Mouse (Mus musculus): ENCODE data around the gene Lrrtm4. TPM values are rescaled to one million over a fixed set of nuclear protein-coding genes. Genes with fewer than 3 reads are reported as not detected.

Lrrtm4 gene
- total and polyA plus RNA-seq, 2 experiments from 2014 or later = 14.5 to 31.9 TPM

DNA sequence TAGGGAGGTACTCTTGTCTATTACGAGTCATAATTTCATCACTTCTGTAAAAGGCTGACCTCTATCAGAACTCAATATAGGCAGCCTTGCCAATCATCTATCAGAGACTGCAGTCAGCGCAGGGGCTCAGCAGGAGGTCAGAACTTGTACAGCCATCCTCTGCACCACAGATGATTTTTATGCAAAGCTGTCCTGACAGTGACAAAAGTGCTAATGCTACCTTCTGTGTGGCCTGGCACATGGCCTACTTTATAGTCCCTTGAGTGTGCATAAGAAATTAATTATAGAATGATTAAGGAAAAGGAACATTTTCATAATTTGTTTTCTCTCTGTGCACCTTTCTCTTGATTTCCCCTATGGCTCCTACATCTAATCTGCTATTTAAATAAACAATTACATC, 86.7 kb downstream of the Lrrtm4 start:
- Histone ChIP-seq H3K27ac (ENCODE audit: low read depth, low read length) (no peak overlapping the region), H3K4me1 (ENCODE audit: insufficient read depth) (no peaks in the 10 kb centered on the region), H3K4me3 (ENCODE audit: low read depth, low read length) (no peak overlapping the region), H3K9ac (no peak overlapping the region), H3K36me3 (ENCODE audit: insufficient read depth) (no peaks in the 10 kb centered on the region), H3K9me3 (ENCODE audit: low read length) (no peaks in the 10 kb centered on the region), H3K4me2 (ENCODE audit: low read depth) (no peak overlapping the region), H3K27me3 (ENCODE audit: insufficient read depth, low read length) (no peaks in the 10 kb centered on the region)
- no peak for DNase-seq
- WGBS = 54% methylated on average over 2 of the region's 2 CpGs
- ATAC-seq = no peak
- no peak for TF ChIP-seq CTCF (IDR thresholded peaks at IDR 0.05; ENCODE audit: low read depth)

GRCm38 (mm10) chr6:80105843-80106242, 87.2 kb downstream of the Lrrtm4 start:
- H3K9me3 ChIP-seq (ENCODE audit: low read length) = no peaks in the 10 kb centered on the region
- H3K4me1 ChIP-seq (ENCODE audit: insufficient read depth) = no peaks in the 10 kb centered on the region
- H3K4me3 ChIP-seq (ENCODE audit: low read depth, low read length) = no peak overlapping the region
- WGBS = 65% methylated on average over 1 of the region's 1 CpGs
- no peak for TF ChIP-seq CTCF (IDR thresholded peaks at IDR 0.05; ENCODE audit: low read depth)
- H3K9ac ChIP-seq = no peak overlapping the region
- H3K36me3 ChIP-seq (ENCODE audit: insufficient read depth) = no peaks in the 10 kb centered on the region
- no peaks in the 10 kb centered on the region for H3K27me3 ChIP-seq (ENCODE audit: insufficient read depth, low read length)
- H3K4me2 ChIP-seq (ENCODE audit: low read depth) = no peak overlapping the region
- ATAC-seq (no peak), DNase-seq (no peak)
- H3K27ac ChIP-seq (ENCODE audit: low read depth, low read length) = no peak overlapping the region

GRCm38 (mm10) chr6:80126419-80126818, 107.7 kb downstream of the Lrrtm4 start:
- 76% methylated on average over 1 of the region's 1 CpGs for WGBS
- no peaks in the 10 kb centered on the region for H3K27me3 ChIP-seq (ENCODE audit: insufficient read depth, low read length)
- no peaks in the 10 kb centered on the region for H3K9me3 ChIP-seq (ENCODE audit: low read length)
- ATAC-seq = no peak
- no peaks in the 10 kb centered on the region for H3K36me3 ChIP-seq (ENCODE audit: insufficient read depth)
- DNase-seq = no peak
- no peak overlapping the region for H3K4me3 ChIP-seq (ENCODE audit: low read depth, low read length)
- no peak overlapping the region for H3K27ac ChIP-seq (ENCODE audit: low read depth, low read length)
- H3K9ac ChIP-seq = no peak overlapping the region
- no peak for TF ChIP-seq CTCF (IDR thresholded peaks at IDR 0.05; ENCODE audit: low read depth)
- no peaks in the 10 kb centered on the region for H3K4me1 ChIP-seq (ENCODE audit: insufficient read depth)
- no peak overlapping the region for H3K4me2 ChIP-seq (ENCODE audit: low read depth)

DNA sequence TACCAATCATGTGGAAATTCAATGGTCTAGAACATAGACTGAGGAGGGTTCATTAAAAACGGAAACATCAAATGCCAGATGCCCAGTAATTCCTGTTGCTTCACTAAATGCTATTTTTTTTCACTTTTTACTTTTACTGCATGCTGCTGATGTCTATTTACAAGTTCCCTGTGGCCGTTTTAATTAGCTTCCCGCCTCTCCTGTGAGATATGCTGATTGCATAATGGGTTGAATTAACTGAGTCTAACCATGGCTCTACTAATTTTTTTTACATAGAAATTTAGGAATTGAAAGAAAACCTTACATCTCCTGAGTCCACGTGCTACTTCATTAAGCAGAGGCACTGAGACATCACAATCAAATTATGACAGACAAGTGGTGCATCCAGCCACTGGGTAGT, 143.9 kb downstream of the Lrrtm4 start:
- DNase-seq (no peak), ATAC-seq (no peak)
- TF ChIP-seq CTCF (IDR thresholded peaks at IDR 0.05; ENCODE audit: low read depth) = no peak
- Histone ChIP-seq H3K9ac (no peak overlapping the region), H3K27me3 (ENCODE audit: insufficient read depth, low read length) (no peaks in the 10 kb centered on the region), H3K36me3 (ENCODE audit: insufficient read depth) (no peaks in the 10 kb centered on the region), H3K9me3 (ENCODE audit: low read length) (no peaks in the 10 kb centered on the region), H3K4me1 (ENCODE audit: insufficient read depth) (no peaks in the 10 kb centered on the region), H3K27ac (ENCODE audit: low read depth, low read length) (no peak overlapping the region), H3K4me2 (ENCODE audit: low read depth) (no peak overlapping the region), H3K4me3 (ENCODE audit: low read depth, low read length) (no peak overlapping the region)
- WGBS = 36% methylated on average over 4 of the region's 4 CpGs

- Histone ChIP-seq H3K4me2 (ENCODE audit: low read depth) (no peak overlapping the region), H3K4me1 (ENCODE audit: insufficient read depth) (no peaks in the 10 kb centered on the region), H3K9me3 (ENCODE audit: low read length) (no peaks in the 10 kb centered on the region), H3K27ac (ENCODE audit: low read depth, low read length) (no peak overlapping the region), H3K27me3 (ENCODE audit: insufficient read depth, low read length) (no peaks in the 10 kb centered on the region), H3K9ac (no peak overlapping the region), H3K4me3 (ENCODE audit: low read depth, low read length) (no peak overlapping the region), H3K36me3 (ENCODE audit: insufficient read depth) (no peaks in the 10 kb centered on the region)
- DNase-seq (no peak), ATAC-seq (no peak)
- TF ChIP-seq CTCF (IDR thresholded peaks at IDR 0.05; ENCODE audit: low read depth) = no peak
- WGBS = 98% methylated on average over 1 of the region's 1 CpGs
Measured at GRCm38 (mm10) chr6:80181916-80182315, 163.2 kb downstream of the Lrrtm4 start.

- no peaks in the 10 kb centered on the region for H3K36me3 ChIP-seq (ENCODE audit: insufficient read depth)
- DNase-seq (no peak), ATAC-seq (no peak)
- H3K9ac ChIP-seq = no peak overlapping the region
- H3K27ac ChIP-seq (ENCODE audit: low read depth, low read length) = no peak overlapping the region
- TF ChIP-seq CTCF (IDR thresholded peaks at IDR 0.05; ENCODE audit: low read depth) = no peak
- H3K4me1 ChIP-seq (ENCODE audit: insufficient read depth) = no peaks in the 10 kb centered on the region
- WGBS = 87% methylated on average over 2 of the region's 2 CpGs
- no peaks in the 10 kb centered on the region for H3K27me3 ChIP-seq (ENCODE audit: insufficient read depth, low read length)
- H3K4me3 ChIP-seq (ENCODE audit: low read depth, low read length) = no peak overlapping the region
- no peak overlapping the region for H3K4me2 ChIP-seq (ENCODE audit: low read depth)
- H3K9me3 ChIP-seq (ENCODE audit: low read length) = no peaks in the 10 kb centered on the region
Measured at GRCm38 (mm10) chr6:80182353-80182752, 163.7 kb downstream of the Lrrtm4 start.

DNA sequence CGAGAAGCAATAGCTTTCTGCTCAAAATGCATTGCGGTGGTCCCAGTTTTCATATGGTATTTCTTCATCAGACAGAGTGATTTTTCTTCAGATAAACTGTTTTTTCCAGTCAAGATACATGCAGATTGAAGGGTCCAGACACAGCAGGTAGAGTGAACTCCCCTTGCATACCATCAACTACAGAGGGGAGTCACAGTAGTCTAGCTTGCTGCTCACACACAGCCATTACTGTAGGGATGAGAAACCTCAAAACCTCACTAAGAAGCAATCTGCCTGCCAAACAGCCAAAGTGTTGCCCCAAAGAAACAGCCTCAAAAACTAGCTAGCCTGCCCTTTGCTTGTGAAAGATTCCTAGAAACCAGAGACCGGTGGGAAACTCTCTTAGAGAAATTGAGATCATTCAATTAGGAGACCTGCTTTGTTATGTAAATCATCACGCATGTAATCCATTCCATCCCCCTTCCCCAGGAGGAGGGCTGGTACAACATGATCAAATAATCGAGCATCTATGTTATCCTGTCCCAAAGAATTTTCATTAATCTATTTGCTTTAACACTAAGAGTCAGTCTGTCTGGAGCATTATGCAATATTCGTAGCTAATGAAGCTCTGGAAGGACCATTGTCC, 166.9 kb downstream of the Lrrtm4 start:
- 35% methylated on average over 6 of the region's 6 CpGs for WGBS
- no peak overlapping the region for H3K4me2 ChIP-seq (ENCODE audit: low read depth)
- H3K4me1 ChIP-seq (ENCODE audit: insufficient read depth) = no peaks in the 10 kb centered on the region
- no peak for DNase-seq
- no peak for TF ChIP-seq CTCF (IDR thresholded peaks at IDR 0.05; ENCODE audit: low read depth)
- H3K36me3 ChIP-seq (ENCODE audit: insufficient read depth) = no peaks in the 10 kb centered on the region
- no peak overlapping the region for H3K9ac ChIP-seq
- no peak for ATAC-seq
- no peaks in the 10 kb centered on the region for H3K27me3 ChIP-seq (ENCODE audit: insufficient read depth, low read length)
- H3K9me3 ChIP-seq (ENCODE audit: low read length) = no peaks in the 10 kb centered on the region
- no peak overlapping the region for H3K4me3 ChIP-seq (ENCODE audit: low read depth, low read length)
- no peak overlapping the region for H3K27ac ChIP-seq (ENCODE audit: low read depth, low read length)

Data from forebrain, postnatal 0 days (tissue).